Mouse (Mus musculus): ENCODE measurements around the gene Atp2a2. TPM values are rescaled to one million over a fixed set of nuclear protein-coding genes. Genes with fewer than 3 reads are reported as not detected.
"Not testable (repeated sequence)": the region's sequence is repeated elsewhere in the genome, so short reads cannot be mapped to it uniquely, and the experiment has no call there.

The Atp2a2 gene
- polyA plus RNA-seq, 1 experiment from 2014 or later, result 78.4 TPM

- under 1% methylated on average over 73 of the region's 73 CpGs for WGBS
- Histone ChIP-seq H3K9me3 (ENCODE audit: control insufficient read depth, low read length) (no peaks in the 10 kb centered on the region), H3K4me2 (ENCODE audit: low read depth, low read length) (peak overlapping the region; percentile 93), H3K4me3 (ENCODE audit: low read depth, low read length) (peak overlapping the region; percentile 92), H3K27me3 (ENCODE audit: control insufficient read depth, insufficient read depth, low read length) (no peaks in the 10 kb centered on the region), H3K9ac (replicated peaks; ENCODE audit: low read depth, low read length) (peak overlapping the region; percentile 86), H3K27ac (ENCODE audit: low read depth, low read length) (peak overlapping the region; percentile 94), H3K36me3 (ENCODE audit: control insufficient read depth, insufficient read depth, low read length) (no peaks in the 10 kb centered on the region), H3K4me1 (ENCODE audit: control insufficient read depth, insufficient read depth, low read length) (no peaks in the 10 kb centered on the region)
- ATAC-seq (ENCODE audit: low read depth), result peak; percentile 91
Measured at GRCm38 (mm10) chr5:122422071-122422964, 79.7 kb downstream of the Atp2a2 start.

GRCm38 (mm10) chr5:122421271-122422068, 80.6 kb downstream of the Atp2a2 start, which contains the start of gene Anapc7:
TSS of gene Anapc7 (plus strand) at chr5:122421693.
- Histone ChIP-seq H3K4me3 (ENCODE audit: low read depth, low read length) (peak within 1 kb of the TSS; percentile 92), H3K4me2 (ENCODE audit: low read depth, low read length) (peak within 1 kb of the TSS; percentile 93), H3K9me3 (ENCODE audit: control insufficient read depth, low read length) (no peaks in the 10 kb centered on the region), H3K4me1 (ENCODE audit: control insufficient read depth, insufficient read depth, low read length) (no peaks in the 10 kb centered on the region), H3K27ac (ENCODE audit: low read depth, low read length) (peak within 1 kb of the TSS; percentile 94), H3K27me3 (ENCODE audit: control insufficient read depth, insufficient read depth, low read length) (no peaks in the 10 kb centered on the region), H3K36me3 (ENCODE audit: control insufficient read depth, insufficient read depth, low read length) (no peaks in the 10 kb centered on the region), H3K9ac (replicated peaks; ENCODE audit: low read depth, low read length) (peak within 1 kb of the TSS; percentile 86)
- 19% methylated on average over 17 of the region's 17 CpGs for WGBS
- no peak for ATAC-seq (ENCODE audit: low read depth)

- H3K4me1 ChIP-seq (ENCODE audit: control insufficient read depth, insufficient read depth, low read length); H3K9ac ChIP-seq (replicated peaks; ENCODE audit: low read depth, low read length); H3K4me3 ChIP-seq (ENCODE audit: low read depth, low read length); H3K27ac ChIP-seq (ENCODE audit: low read depth, low read length); H3K4me2 ChIP-seq (ENCODE audit: low read depth, low read length); H3K27me3 ChIP-seq (ENCODE audit: control insufficient read depth, insufficient read depth, low read length); H3K9me3 ChIP-seq (ENCODE audit: control insufficient read depth, low read length); H3K36me3 ChIP-seq (ENCODE audit: control insufficient read depth, insufficient read depth, low read length); ATAC-seq (ENCODE audit: low read depth): not testable (repeated sequence)
- WGBS, result 72% methylated on average over 4 of the region's 4 CpGs
Measured at GRCm38 (mm10) chr5:122420676-122421075, 81.3 kb downstream of the Atp2a2 start.

- no peak overlapping the region for H3K4me3 ChIP-seq (ENCODE audit: low read depth, low read length)
- H3K36me3 ChIP-seq (ENCODE audit: control insufficient read depth, insufficient read depth, low read length), result no peaks in the 10 kb centered on the region
- H3K27me3 ChIP-seq (ENCODE audit: control insufficient read depth, insufficient read depth, low read length), result no peaks in the 10 kb centered on the region
- H3K27ac ChIP-seq (ENCODE audit: low read depth, low read length), result no peak overlapping the region
- no peak overlapping the region for H3K9ac ChIP-seq (replicated peaks; ENCODE audit: low read depth, low read length)
- H3K4me1 ChIP-seq (ENCODE audit: control insufficient read depth, insufficient read depth, low read length), result no peaks in the 10 kb centered on the region
- no peaks in the 10 kb centered on the region for H3K9me3 ChIP-seq (ENCODE audit: control insufficient read depth, low read length)
- ATAC-seq (ENCODE audit: low read depth), result no peak
- H3K4me2 ChIP-seq (ENCODE audit: low read depth, low read length), result no peak overlapping the region
- 88% methylated on average over 12 of the region's 12 CpGs for WGBS
Measured at GRCm38 (mm10) chr5:122415465-122415864, 86.6 kb downstream of the Atp2a2 start.

- Histone ChIP-seq H3K27me3 (ENCODE audit: control insufficient read depth, insufficient read depth, low read length) (no peaks in the 10 kb centered on the region), H3K4me2 (ENCODE audit: low read depth, low read length) (no peak overlapping the region), H3K4me1 (ENCODE audit: control insufficient read depth, insufficient read depth, low read length) (no peaks in the 10 kb centered on the region), H3K9ac (replicated peaks; ENCODE audit: low read depth, low read length) (no peak overlapping the region), H3K9me3 (ENCODE audit: control insufficient read depth, low read length) (no peaks in the 10 kb centered on the region), H3K27ac (ENCODE audit: low read depth, low read length) (no peak overlapping the region), H3K36me3 (ENCODE audit: control insufficient read depth, insufficient read depth, low read length) (no peaks in the 10 kb centered on the region), H3K4me3 (ENCODE audit: low read depth, low read length) (no peak overlapping the region)
- no peak for ATAC-seq (ENCODE audit: low read depth)
- 96% methylated on average over 5 of the region's 5 CpGs for WGBS
Measured at GRCm38 (mm10) chr5:122414351-122414750, 87.7 kb downstream of the Atp2a2 start.

GRCm38 (mm10) chr5:122412826-122413225, 89.2 kb downstream of the Atp2a2 start:
- Histone ChIP-seq H3K4me1 (ENCODE audit: control insufficient read depth, insufficient read depth, low read length) (no peaks in the 10 kb centered on the region), H3K27ac (ENCODE audit: low read depth, low read length) (no peak overlapping the region), H3K4me3 (ENCODE audit: low read depth, low read length) (no peak overlapping the region), H3K27me3 (ENCODE audit: control insufficient read depth, insufficient read depth, low read length) (no peaks in the 10 kb centered on the region), H3K36me3 (ENCODE audit: control insufficient read depth, insufficient read depth, low read length) (no peaks in the 10 kb centered on the region), H3K4me2 (ENCODE audit: low read depth, low read length) (no peak overlapping the region), H3K9ac (replicated peaks; ENCODE audit: low read depth, low read length) (no peak overlapping the region), H3K9me3 (ENCODE audit: control insufficient read depth, low read length) (no peaks in the 10 kb centered on the region)
- 64% methylated on average over 6 of the region's 6 CpGs for WGBS
- ATAC-seq (ENCODE audit: low read depth), result no peak

- Histone ChIP-seq H3K27ac (ENCODE audit: low read depth, low read length) (no peak overlapping the region), H3K9ac (replicated peaks; ENCODE audit: low read depth, low read length) (no peak overlapping the region), H3K4me1 (ENCODE audit: control insufficient read depth, insufficient read depth, low read length) (no peaks in the 10 kb centered on the region), H3K4me2 (ENCODE audit: low read depth, low read length) (no peak overlapping the region), H3K4me3 (ENCODE audit: low read depth, low read length) (no peak overlapping the region), H3K9me3 (ENCODE audit: control insufficient read depth, low read length) (no peaks in the 10 kb centered on the region), H3K27me3 (ENCODE audit: control insufficient read depth, insufficient read depth, low read length) (no peaks in the 10 kb centered on the region), H3K36me3 (ENCODE audit: control insufficient read depth, insufficient read depth, low read length) (no peaks in the 10 kb centered on the region)
- no peak for ATAC-seq (ENCODE audit: low read depth)
- WGBS, result 83% methylated on average over 5 of the region's 5 CpGs
Measured at GRCm38 (mm10) chr5:122411892-122412291, 90.1 kb downstream of the Atp2a2 start.

GRCm38 (mm10) chr5:122409692-122410645, 92.1 kb downstream of the Atp2a2 start:
- Histone ChIP-seq H3K4me2 (ENCODE audit: low read depth, low read length) (no peak overlapping the region), H3K4me1 (ENCODE audit: control insufficient read depth, insufficient read depth, low read length) (no peaks in the 10 kb centered on the region), H3K27ac (ENCODE audit: low read depth, low read length) (no peak overlapping the region), H3K9ac (replicated peaks; ENCODE audit: low read depth, low read length) (no peak overlapping the region), H3K9me3 (ENCODE audit: control insufficient read depth, low read length) (no peaks in the 10 kb centered on the region), H3K27me3 (ENCODE audit: control insufficient read depth, insufficient read depth, low read length) (no peaks in the 10 kb centered on the region), H3K4me3 (ENCODE audit: low read depth, low read length) (no peak overlapping the region), H3K36me3 (ENCODE audit: control insufficient read depth, insufficient read depth, low read length) (peaks cover 14% of the 10 kb centered on the region)
- ATAC-seq (ENCODE audit: low read depth), result no peak
- 85% methylated on average over 19 of the region's 19 CpGs for WGBS

All from neural tube, embryonic 14.5 days (tissue).